Mouse (Mus musculus): ENCODE measurements around the gene Ssr2. TPM values are rescaled to one million over a fixed set of nuclear protein-coding genes. Genes with fewer than 3 reads are reported as not detected.
A peak's percentile ranks its signal among the peaks of the same experiment; 100 is the strongest.

The Ssr2 gene
- polyA plus RNA-seq (2014; fragmentation: Nextera tagmentation; extraction: Ambion mirVana), result 260 and 303 TPM in 2 replicates

DNA sequence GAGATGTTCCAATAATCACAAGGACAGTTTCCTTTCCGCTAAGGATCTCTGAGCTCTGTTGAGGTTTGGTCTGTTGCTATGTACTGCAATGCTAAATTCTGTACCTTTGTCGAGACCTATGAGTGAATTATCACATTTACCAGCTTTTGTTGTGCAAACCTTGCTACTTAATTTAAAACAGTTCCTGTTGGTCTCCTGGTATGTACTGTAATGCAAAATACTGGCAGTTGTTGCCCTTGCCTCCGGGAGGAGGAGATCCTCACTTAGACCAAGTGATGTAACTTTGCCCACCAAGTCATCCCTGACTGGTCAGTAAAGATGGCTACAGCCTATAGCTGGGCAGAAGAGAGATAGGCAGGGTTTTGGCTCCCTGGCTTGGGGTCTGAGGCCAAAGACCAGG lies at the start of gene Ssr2:
TSS of gene Ssr2 (plus strand) at position 337 of the 400 bp plus-strand sequence.
- Histone ChIP-seq H3K36me3 (ENCODE audit: control insufficient read depth, insufficient read depth, low read length) (no peaks in the 10 kb centered on the region), H3K9ac (ENCODE audit: low read depth, low read length) (no peak within 1 kb of the TSS), H3K4me2 (replicated peaks; ENCODE audit: low read depth, low read length) (no peak within 1 kb of the TSS), H3K27me3 (ENCODE audit: control insufficient read depth, insufficient read depth, low read length) (no peaks in the 10 kb centered on the region), H3K4me1 (ENCODE audit: control insufficient read depth, insufficient read depth, low read length) (peaks cover 4% of the 10 kb centered on the region; the same call in 1 of the 2 replicates), H3K27ac (ENCODE audit: low read depth, low read length) (no peak within 1 kb of the TSS), H3K9me3 (ENCODE audit: control insufficient read depth, low read length) (no peaks in the 10 kb centered on the region), H3K4me3 (ENCODE audit: low read length) (no peak within 1 kb of the TSS)
- no peak for ATAC-seq (ENCODE audit: low FRiP score, low TSS enrichment)
- 74% methylated on average over 3 of the region's 3 CpGs for WGBS

DNA sequence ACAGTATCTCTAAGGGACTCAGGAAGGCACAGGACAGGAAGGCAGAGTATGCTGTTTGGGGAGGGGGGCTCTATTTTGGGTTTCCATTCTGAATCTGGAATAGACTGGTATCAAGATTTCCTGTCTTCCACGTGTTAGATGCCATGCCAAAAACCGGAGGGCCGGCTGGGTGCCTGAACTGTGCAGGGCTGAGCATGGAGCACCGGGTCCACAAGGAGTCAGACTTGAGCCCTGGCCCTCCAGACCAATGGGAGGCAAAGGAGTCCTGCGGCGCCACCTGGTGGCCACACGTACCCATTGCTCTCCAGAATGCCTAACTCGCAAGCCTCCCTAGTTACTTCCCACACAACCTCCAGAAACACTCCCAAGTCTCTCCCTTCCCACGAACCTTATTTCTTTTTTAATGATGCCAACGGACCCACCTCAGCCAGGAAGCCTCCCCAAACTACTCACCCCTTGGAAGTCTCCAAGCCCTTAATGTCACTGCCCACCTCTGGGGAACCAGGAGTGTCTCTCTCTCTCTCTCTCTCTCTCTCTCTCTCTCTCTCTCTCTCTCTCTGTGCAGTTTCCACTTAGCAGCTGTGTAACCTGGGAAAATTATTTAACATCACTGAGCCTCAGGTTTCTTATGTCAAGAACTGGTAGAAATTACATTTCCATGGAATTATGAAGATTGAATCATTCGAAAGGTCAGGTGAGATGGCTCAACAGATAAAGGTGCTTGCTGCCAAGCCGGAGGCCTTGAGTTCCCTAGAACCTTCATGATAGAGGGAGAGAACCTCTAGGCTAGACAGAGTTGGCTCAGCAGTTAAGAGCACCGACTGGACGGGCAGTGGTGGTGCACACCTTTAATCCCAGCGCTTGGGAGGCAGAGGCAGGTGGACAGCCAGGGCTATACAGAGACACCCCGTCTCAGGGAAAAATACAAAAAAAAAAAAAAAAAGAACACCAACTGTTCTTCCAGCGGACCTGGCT lies 49.2 kb upstream of the Ssr2 start:
- 0 out of 2 replicates have a peak, but pooled peaks cover 5% of the 10 kb centered on the region for H3K36me3 ChIP-seq (ENCODE audit: control insufficient read depth, insufficient read depth, low read length)
- 34% methylated on average over 17 of the region's 17 CpGs for WGBS
- H3K27ac ChIP-seq (ENCODE audit: low read depth, low read length), result no peak overlapping the region
- peaks cover 42% of the 10 kb centered on the region for H3K4me1 ChIP-seq (ENCODE audit: control insufficient read depth, insufficient read depth, low read length)
- H3K9me3 ChIP-seq (ENCODE audit: control insufficient read depth, low read length), result no peaks in the 10 kb centered on the region
- peak; percentile 79 for ATAC-seq (ENCODE audit: low FRiP score, low TSS enrichment)
- H3K4me3 ChIP-seq (ENCODE audit: low read length), result no peak overlapping the region
- no peaks in the 10 kb centered on the region for H3K27me3 ChIP-seq (ENCODE audit: control insufficient read depth, insufficient read depth, low read length)
- no peak overlapping the region for H3K9ac ChIP-seq (ENCODE audit: low read depth, low read length)
- H3K4me2 ChIP-seq (replicated peaks; ENCODE audit: low read depth, low read length), result no peak overlapping the region; the same call in 1 of the 2 replicates

- no peak for ATAC-seq (ENCODE audit: low FRiP score, low TSS enrichment)
- peak overlapping the region; percentile 8; the same call in 1 of the 2 replicates for H3K4me2 ChIP-seq (replicated peaks; ENCODE audit: low read depth, low read length)
- H3K27ac ChIP-seq (ENCODE audit: low read depth, low read length), result peak overlapping the region; percentile 47; the same call in 1 of the 2 replicates
- 0 out of 2 replicates have a peak, but pooled peaks cover 5% of the 10 kb centered on the region for H3K36me3 ChIP-seq (ENCODE audit: control insufficient read depth, insufficient read depth, low read length)
- H3K4me3 ChIP-seq (ENCODE audit: low read length), result peak overlapping the region; percentile 5; the same call in 1 of the 2 replicates
- H3K27me3 ChIP-seq (ENCODE audit: control insufficient read depth, insufficient read depth, low read length), result no peaks in the 10 kb centered on the region
- no peaks in the 10 kb centered on the region for H3K9me3 ChIP-seq (ENCODE audit: control insufficient read depth, low read length)
- H3K9ac ChIP-seq (ENCODE audit: low read depth, low read length), result peak overlapping the region; percentile 53
- H3K4me1 ChIP-seq (ENCODE audit: control insufficient read depth, insufficient read depth, low read length), result peaks cover 42% of the 10 kb centered on the region
- 12% methylated on average over 8 of the region's 8 CpGs for WGBS
These were observed 48.1 kb upstream of the Ssr2 start for GRCm38 (mm10) chr3:88527565-88527964.

- 72% methylated on average over 11 of the region's 11 CpGs for WGBS
- ATAC-seq (ENCODE audit: low FRiP score, low TSS enrichment), result no peak
- H3K27me3 ChIP-seq (ENCODE audit: control insufficient read depth, insufficient read depth, low read length), result no peaks in the 10 kb centered on the region
These were observed 47.0 kb upstream of the Ssr2 start for GRCm38 (mm10) chr3:88528646-88529045.

GRCm38 (mm10) chr3:88529204-88530000 lies 46.3 kb upstream of the Ssr2 start:
- peak overlapping the region; percentile 93 for H3K4me3 ChIP-seq (ENCODE audit: low read length)
- peaks cover 50% of the 10 kb centered on the region for H3K4me1 ChIP-seq (ENCODE audit: control insufficient read depth, insufficient read depth, low read length)
- no peak for ATAC-seq (ENCODE audit: low FRiP score, low TSS enrichment)
- WGBS, result 25% methylated on average over 7 of the region's 7 CpGs
- no peaks in the 10 kb centered on the region for H3K27me3 ChIP-seq (ENCODE audit: control insufficient read depth, insufficient read depth, low read length)
- H3K9ac ChIP-seq (ENCODE audit: low read depth, low read length), result peak overlapping the region; percentile 99
- no peaks in the 10 kb centered on the region for H3K9me3 ChIP-seq (ENCODE audit: control insufficient read depth, low read length)
- H3K36me3 ChIP-seq (ENCODE audit: control insufficient read depth, insufficient read depth, low read length), result 0 out of 2 replicates have a peak, but pooled peaks cover 5% of the 10 kb centered on the region
- peak overlapping the region; percentile 94 for H3K4me2 ChIP-seq (replicated peaks; ENCODE audit: low read depth, low read length)
- H3K27ac ChIP-seq (ENCODE audit: low read depth, low read length), result peak overlapping the region; percentile 96

More at GRCm38 (mm10) chr3:88528646-88529045, 47.0 kb upstream of the Ssr2 start:
- H3K4me3 ChIP-seq (ENCODE audit: low read length), result no peak overlapping the region
- H3K4me2 ChIP-seq (replicated peaks; ENCODE audit: low read depth, low read length), result no peak overlapping the region
- H3K9ac ChIP-seq (ENCODE audit: low read depth, low read length), result no peak overlapping the region
- no peaks in the 10 kb centered on the region for H3K9me3 ChIP-seq (ENCODE audit: control insufficient read depth, low read length)
- no peak overlapping the region for H3K27ac ChIP-seq (ENCODE audit: low read depth, low read length)
- peaks cover 44% of the 10 kb centered on the region for H3K4me1 ChIP-seq (ENCODE audit: control insufficient read depth, insufficient read depth, low read length)
- 0 out of 2 replicates have a peak, but pooled peaks cover 5% of the 10 kb centered on the region for H3K36me3 ChIP-seq (ENCODE audit: control insufficient read depth, insufficient read depth, low read length)

DNA sequence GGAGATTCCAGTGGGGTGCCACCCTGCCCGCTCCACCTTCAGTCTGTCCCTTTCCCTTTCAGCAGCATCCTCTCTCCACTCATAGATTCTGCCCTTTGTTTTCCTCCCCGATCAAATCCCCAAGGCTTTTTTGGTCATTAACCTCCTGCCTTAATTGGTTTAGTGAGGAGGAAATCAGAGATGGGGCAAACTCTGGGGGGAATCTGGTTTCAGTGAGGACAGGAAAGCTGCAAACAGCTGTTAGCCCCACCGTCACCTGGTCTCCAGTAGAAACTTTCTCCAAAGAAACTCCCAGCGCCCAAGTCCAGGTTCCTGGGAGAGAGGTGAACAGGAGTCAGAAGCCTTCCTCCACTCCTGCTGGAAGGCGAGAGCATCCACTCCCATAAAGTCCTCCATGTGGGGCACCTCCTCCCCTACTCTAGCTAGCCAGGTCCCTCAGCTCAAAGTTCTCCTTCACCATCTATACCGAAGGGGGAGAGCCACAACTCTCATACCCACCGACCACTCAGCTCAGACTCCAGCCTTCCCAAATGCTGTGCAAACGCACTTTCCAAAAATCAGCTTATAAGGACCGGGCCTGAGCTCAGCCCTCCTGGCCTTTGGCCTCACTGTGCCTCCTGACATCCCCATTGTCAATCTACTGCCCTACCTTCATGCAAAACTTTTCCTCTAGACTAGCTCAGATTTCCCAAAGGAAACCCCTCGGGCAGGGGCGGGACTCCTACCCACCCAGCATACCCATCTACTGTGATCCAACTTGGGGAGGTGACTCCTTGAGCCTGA lies 45.4 kb upstream of the Ssr2 start:
- Histone ChIP-seq H3K4me1 (ENCODE audit: control insufficient read depth, insufficient read depth, low read length) (peaks cover 59% of the 10 kb centered on the region), H3K4me3 (ENCODE audit: low read length) (peak overlapping the region; percentile 93)

DNA sequence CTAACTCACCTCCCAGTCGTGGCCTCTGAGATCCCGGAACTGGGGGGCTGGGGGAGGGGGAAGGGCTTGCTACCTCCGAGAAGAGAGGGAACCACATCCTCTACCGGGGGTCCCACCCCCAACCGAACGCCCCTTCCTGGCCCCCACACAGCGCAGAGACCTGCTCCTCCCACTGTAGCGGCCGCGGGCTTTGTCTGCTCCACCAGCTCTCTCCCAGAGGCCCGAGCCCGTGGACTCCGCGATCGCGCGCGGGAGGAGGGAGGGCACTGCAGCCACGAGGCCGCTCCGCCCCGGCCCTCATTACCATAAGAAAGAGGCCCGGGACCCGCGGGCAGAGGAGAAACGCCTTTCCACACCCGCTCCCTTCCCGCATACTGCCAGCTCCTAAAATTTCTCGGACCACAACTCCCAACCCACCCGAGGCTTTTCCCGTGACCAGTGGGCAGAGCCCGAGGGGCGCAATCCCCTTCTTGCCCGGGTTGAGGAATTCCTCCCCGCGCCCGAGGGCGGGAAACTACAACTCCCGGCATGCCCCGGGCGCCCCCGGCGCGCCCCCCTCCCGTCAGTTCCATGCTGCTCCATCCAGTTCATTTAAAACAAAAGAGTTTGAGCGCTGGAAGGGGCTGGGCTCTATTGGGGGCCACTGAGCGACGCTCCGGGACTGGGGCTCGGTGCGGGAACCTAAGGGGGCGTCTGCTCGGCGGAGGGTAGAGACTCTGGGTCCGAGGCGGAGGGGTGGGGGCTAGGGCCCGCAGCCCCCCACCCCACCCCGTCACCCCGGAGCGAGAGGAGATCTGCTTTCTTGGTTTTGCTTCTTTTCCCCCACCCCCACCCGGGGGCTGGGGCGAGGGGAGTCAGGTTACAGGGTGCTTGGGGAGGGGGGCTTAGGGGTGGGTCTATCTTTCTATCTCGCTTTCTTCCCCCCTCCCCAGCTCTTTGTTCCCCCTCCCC lies 44.1 kb upstream of the Ssr2 start:
- ATAC-seq (ENCODE audit: low FRiP score, low TSS enrichment), result peak; percentile 84
- H3K4me3 ChIP-seq (ENCODE audit: low read length), result peak overlapping the region; percentile 93
- no peaks in the 10 kb centered on the region for H3K9me3 ChIP-seq (ENCODE audit: control insufficient read depth, low read length)
- H3K4me1 ChIP-seq (ENCODE audit: control insufficient read depth, insufficient read depth, low read length), result peaks cover 66% of the 10 kb centered on the region
- peak overlapping the region; percentile 94 for H3K4me2 ChIP-seq (replicated peaks; ENCODE audit: low read depth, low read length)
- WGBS, result under 1% methylated on average over 63 of the region's 63 CpGs
- peaks cover 9% of the 10 kb centered on the region for H3K36me3 ChIP-seq (ENCODE audit: control insufficient read depth, insufficient read depth, low read length)
- H3K27ac ChIP-seq (ENCODE audit: low read depth, low read length), result peak overlapping the region; percentile 96
- no peaks in the 10 kb centered on the region for H3K27me3 ChIP-seq (ENCODE audit: control insufficient read depth, insufficient read depth, low read length)
- H3K9ac ChIP-seq (ENCODE audit: low read depth, low read length), result peak overlapping the region; percentile 99

More for the DNA sequence above, 45.4 kb upstream of the Ssr2 start:
- H3K9ac ChIP-seq (ENCODE audit: low read depth, low read length), result peak overlapping the region; percentile 99
- H3K9me3 ChIP-seq (ENCODE audit: control insufficient read depth, low read length), result no peaks in the 10 kb centered on the region
- 10% methylated on average over 11 of the region's 11 CpGs for WGBS
- peak overlapping the region; percentile 94 for H3K4me2 ChIP-seq (replicated peaks; ENCODE audit: low read depth, low read length)
- no peak for ATAC-seq (ENCODE audit: low FRiP score, low TSS enrichment)
- H3K27me3 ChIP-seq (ENCODE audit: control insufficient read depth, insufficient read depth, low read length), result no peaks in the 10 kb centered on the region
- no peaks in the 10 kb centered on the region for H3K36me3 ChIP-seq (ENCODE audit: control insufficient read depth, insufficient read depth, low read length)
- peak overlapping the region; percentile 96; the same call in 1 of the 2 replicates for H3K27ac ChIP-seq (ENCODE audit: low read depth, low read length)

Measured in kidney, embryonic 14.5 days (tissue).